Mouse (Mus musculus): ENCODE results near the gene Pdzd2.

The Pdzd2 gene

GRCm38 (mm10) chr15:12619273-12619672, 120.5 kb downstream of the Pdzd2 start:
- DNase-seq: no peak

GRCm38 (mm10) chr15:12617651-12618050, 122.1 kb downstream of the Pdzd2 start:
- DNase-seq: peak; percentile 15

- no peak for DNase-seq
Measured at GRCm38 (mm10) chr15:12617220-12617619, 122.5 kb downstream of the Pdzd2 start.

GRCm38 (mm10) chr15:12614944-12615878, 124.5 kb downstream of the Pdzd2 start:
- DNase-seq: no peak

- peak; percentile 25 for DNase-seq
Measured at GRCm38 (mm10) chr15:12614011-12614410, 125.7 kb downstream of the Pdzd2 start.

GRCm38 (mm10) chr15:12612944-12613675, 126.6 kb downstream of the Pdzd2 start:
- no peak for DNase-seq

GRCm38 (mm10) chr15:12608090-12608489, 131.6 kb downstream of the Pdzd2 start:
- no peak for DNase-seq

GRCm38 (mm10) chr15:12606306-12606705, 133.4 kb downstream of the Pdzd2 start:
- no peak for DNase-seq

- no peak for DNase-seq
Measured at GRCm38 (mm10) chr15:12605239-12605993, 134.3 kb downstream of the Pdzd2 start.

- no peak for DNase-seq
Measured at GRCm38 (mm10) chr15:12603674-12604073, 136.1 kb downstream of the Pdzd2 start.

GRCm38 (mm10) chr15:12593094-12593493, 146.6 kb downstream of the Pdzd2 start:
- DNase-seq: no peak

- no peak for DNase-seq
Measured at GRCm38 (mm10) chr15:12592628-12593027, 147.1 kb downstream of the Pdzd2 start.

- DNase-seq: no peak
Measured at GRCm38 (mm10) chr15:12588661-12589060, 151.1 kb downstream of the Pdzd2 start.

- no peak for DNase-seq
Measured at GRCm38 (mm10) chr15:12586852-12587424, 152.8 kb downstream of the Pdzd2 start.

GRCm38 (mm10) chr15:12586154-12586553, 153.6 kb downstream of the Pdzd2 start:
- DNase-seq: peak; percentile 64

GRCm38 (mm10) chr15:12583051-12583450, 156.7 kb downstream of the Pdzd2 start:
- no peak for DNase-seq

- DNase-seq: no peak
Measured at GRCm38 (mm10) chr15:12582471-12582870, 157.3 kb downstream of the Pdzd2 start.

GRCm38 (mm10) chr15:12579196-12579595, 160.5 kb downstream of the Pdzd2 start:
- no peak for DNase-seq

- DNase-seq: peak; percentile 47
Measured at GRCm38 (mm10) chr15:12578276-12578675, 161.4 kb downstream of the Pdzd2 start.

- no peak for DNase-seq
Measured at GRCm38 (mm10) chr15:12577715-12578114, 162.0 kb downstream of the Pdzd2 start.

- peak; percentile 8 for DNase-seq
Measured at GRCm38 (mm10) chr15:12577054-12577696, 162.5 kb downstream of the Pdzd2 start.

GRCm38 (mm10) chr15:12573621-12574020, 166.1 kb downstream of the Pdzd2 start:
- no peak for DNase-seq

All from layer of hippocampus, adult 9-11 months (tissue).